Mouse (Mus musculus): ENCODE data around the gene Thsd7b. TPM values are rescaled to one million over a fixed set of nuclear protein-coding genes. Genes with fewer than 3 reads are reported as not detected.

Thsd7b gene
- total and polyA plus RNA-seq, 2 experiments from 2014 or later: 8.0 to 19.9 TPM

DNA sequence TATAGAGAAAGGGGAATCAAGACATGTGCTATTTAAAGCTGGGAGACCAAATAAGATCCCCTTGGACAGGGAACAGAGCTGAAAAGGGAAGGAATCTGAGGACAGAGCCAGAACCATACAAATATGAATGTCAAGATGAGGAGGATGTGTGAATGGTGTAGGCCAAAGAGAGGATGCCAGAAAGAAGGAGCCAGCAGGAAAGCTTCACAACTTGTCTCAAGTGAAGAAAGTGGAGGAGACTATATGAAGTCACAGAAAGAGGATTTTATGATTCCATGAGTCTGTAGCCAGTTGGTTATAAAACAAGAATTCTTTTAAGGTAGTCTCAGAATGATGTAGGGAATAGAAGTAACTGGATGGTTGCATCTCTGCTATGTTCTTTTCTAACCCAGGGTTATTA, 148.5 kb downstream of the Thsd7b start:
- DNase-seq (peak; percentile 6), ATAC-seq (peak; percentile 23; the same call in 1 of the 2 replicates)
- Histone ChIP-seq H3K27me3 (ENCODE audit: insufficient read depth, low read length) (no peaks in the 10 kb centered on the region), H3K36me3 (ENCODE audit: insufficient read depth) (no peaks in the 10 kb centered on the region), H3K4me2 (ENCODE audit: low read depth) (no peak overlapping the region), H3K4me1 (ENCODE audit: insufficient read depth) (no peaks in the 10 kb centered on the region), H3K9ac (no peak overlapping the region), H3K4me3 (ENCODE audit: low read depth, low read length) (no peak overlapping the region), H3K27ac (ENCODE audit: low read depth, low read length) (no peak overlapping the region), H3K9me3 (ENCODE audit: low read length) (no peaks in the 10 kb centered on the region)
- no peak for TF ChIP-seq CTCF (IDR thresholded peaks at IDR 0.05; ENCODE audit: low read depth)

GRCm38 (mm10) chr1:129464414-129464813, 191.3 kb downstream of the Thsd7b start:
- Histone ChIP-seq H3K27me3 (ENCODE audit: insufficient read depth, low read length) (no peaks in the 10 kb centered on the region), H3K36me3 (ENCODE audit: insufficient read depth) (no peaks in the 10 kb centered on the region), H3K9ac (no peak overlapping the region), H3K27ac (ENCODE audit: low read depth, low read length) (no peak overlapping the region), H3K4me1 (ENCODE audit: insufficient read depth) (no peaks in the 10 kb centered on the region), H3K4me3 (ENCODE audit: low read depth, low read length) (no peak overlapping the region), H3K4me2 (ENCODE audit: low read depth) (no peak overlapping the region), H3K9me3 (ENCODE audit: low read length) (no peaks in the 10 kb centered on the region)
- no peak for DNase-seq
- no peak for TF ChIP-seq CTCF (IDR thresholded peaks at IDR 0.05; ENCODE audit: low read depth)
- WGBS: 82% methylated on average over 2 of the region's 2 CpGs
- ATAC-seq: no peak

DNA sequence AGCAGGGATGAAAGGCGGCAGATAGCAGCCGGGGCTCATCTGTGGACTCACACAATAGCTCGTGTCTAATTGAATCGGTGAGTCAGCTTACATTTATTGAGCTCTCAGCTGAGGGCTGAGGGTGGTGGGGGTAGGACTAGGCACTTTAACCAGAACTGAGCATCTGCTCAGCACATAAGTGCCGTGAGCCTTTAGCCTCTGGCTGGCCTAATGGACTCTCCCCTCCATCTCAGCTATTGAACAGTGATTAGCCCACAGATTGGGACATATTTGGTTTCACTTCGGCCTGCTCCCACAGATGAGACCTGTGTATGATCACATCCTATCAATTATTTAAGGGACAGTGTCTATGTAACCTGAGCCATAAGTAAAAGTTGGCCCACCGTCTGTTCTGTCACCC, 200.4 kb downstream of the Thsd7b start:
- ATAC-seq: no peak; the same call in 1 of the 2 replicates
- DNase-seq: no peak
- Histone ChIP-seq H3K9me3 (ENCODE audit: low read length) (no peaks in the 10 kb centered on the region), H3K4me2 (ENCODE audit: low read depth) (no peak overlapping the region), H3K4me3 (ENCODE audit: low read depth, low read length) (no peak overlapping the region), H3K36me3 (ENCODE audit: insufficient read depth) (no peaks in the 10 kb centered on the region), H3K4me1 (ENCODE audit: insufficient read depth) (no peaks in the 10 kb centered on the region), H3K27ac (ENCODE audit: low read depth, low read length) (no peak overlapping the region), H3K27me3 (ENCODE audit: insufficient read depth, low read length) (no peaks in the 10 kb centered on the region), H3K9ac (no peak overlapping the region)
- 56% methylated on average over 7 of the region's 7 CpGs for WGBS
- no peak for TF ChIP-seq CTCF (IDR thresholded peaks at IDR 0.05; ENCODE audit: low read depth)

DNA sequence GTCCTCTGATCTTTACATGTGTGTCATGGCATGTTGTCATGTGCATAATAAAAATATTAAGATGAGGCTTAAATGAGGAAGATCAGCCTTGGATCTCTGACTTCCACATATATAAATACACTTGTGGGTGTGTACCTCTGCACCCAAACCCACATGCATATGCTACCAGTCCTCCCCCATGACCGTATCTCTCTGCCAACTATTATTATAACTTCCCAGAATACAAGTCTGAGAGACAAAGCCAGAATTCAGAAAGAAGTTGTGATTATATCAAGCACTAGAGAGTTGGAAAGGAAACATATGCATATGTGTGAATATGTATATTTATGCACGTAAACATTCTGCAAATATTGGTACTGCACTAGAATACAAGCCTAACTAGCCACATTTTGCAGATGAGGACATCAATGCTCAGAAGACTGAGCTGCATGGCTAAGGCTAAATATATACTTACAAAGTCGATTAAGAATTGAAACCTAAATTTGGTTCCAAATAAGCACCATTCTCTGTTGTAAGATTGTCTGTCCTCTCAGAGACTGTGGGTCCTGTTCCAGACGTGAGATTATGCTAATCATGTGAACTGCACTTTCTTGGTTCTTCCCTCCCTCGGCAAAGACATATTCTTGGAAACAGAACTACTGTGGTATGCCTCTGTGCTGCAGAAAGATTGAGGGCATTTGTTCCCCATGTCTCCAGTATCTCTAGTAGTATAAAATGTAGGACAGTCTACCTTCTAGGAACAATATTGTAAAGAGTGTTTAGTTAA, 211.3 kb downstream of the Thsd7b start:
- no peak overlapping the region for H3K4me3 ChIP-seq (ENCODE audit: low read depth, low read length)
- WGBS: 52% methylated on average over 5 of the region's 5 CpGs
- no peak overlapping the region for H3K9ac ChIP-seq
- no peaks in the 10 kb centered on the region for H3K27me3 ChIP-seq (ENCODE audit: insufficient read depth, low read length)
- H3K36me3 ChIP-seq (ENCODE audit: insufficient read depth): no peaks in the 10 kb centered on the region
- DNase-seq: peak; percentile 11
- H3K4me2 ChIP-seq (ENCODE audit: low read depth): no peak overlapping the region
- peak; percentile 20; the same call in 1 of the 2 replicates for ATAC-seq
- H3K4me1 ChIP-seq (ENCODE audit: insufficient read depth): no peaks in the 10 kb centered on the region
- H3K9me3 ChIP-seq (ENCODE audit: low read length): no peaks in the 10 kb centered on the region
- no peak for TF ChIP-seq CTCF (IDR thresholded peaks at IDR 0.05; ENCODE audit: low read depth)
- no peak overlapping the region for H3K27ac ChIP-seq (ENCODE audit: low read depth, low read length)

GRCm38 (mm10) chr1:129491136-129491535, 218.0 kb downstream of the Thsd7b start:
- H3K4me1 ChIP-seq (ENCODE audit: insufficient read depth): no peaks in the 10 kb centered on the region
- H3K4me3 ChIP-seq (ENCODE audit: low read depth, low read length): no peak overlapping the region
- DNase-seq (no peak), ATAC-seq (no peak)
- no peaks in the 10 kb centered on the region for H3K27me3 ChIP-seq (ENCODE audit: insufficient read depth, low read length)
- H3K4me2 ChIP-seq (ENCODE audit: low read depth): no peak overlapping the region
- H3K27ac ChIP-seq (ENCODE audit: low read depth, low read length): no peak overlapping the region
- H3K9ac ChIP-seq: no peak overlapping the region
- no peaks in the 10 kb centered on the region for H3K36me3 ChIP-seq (ENCODE audit: insufficient read depth)
- H3K9me3 ChIP-seq (ENCODE audit: low read length): no peaks in the 10 kb centered on the region
- 90% methylated on average over 3 of the region's 3 CpGs for WGBS
- TF ChIP-seq CTCF (IDR thresholded peaks at IDR 0.05; ENCODE audit: low read depth): 0 out of 2 replicates have a peak, but pooled peaks have one; percentile 11

- DNase-seq (no peak), ATAC-seq (no peak)
- Histone ChIP-seq H3K4me1 (ENCODE audit: insufficient read depth) (no peaks in the 10 kb centered on the region), H3K4me2 (ENCODE audit: low read depth) (no peak overlapping the region), H3K4me3 (ENCODE audit: low read depth, low read length) (no peak overlapping the region), H3K36me3 (ENCODE audit: insufficient read depth) (no peaks in the 10 kb centered on the region), H3K27me3 (ENCODE audit: insufficient read depth, low read length) (no peaks in the 10 kb centered on the region), H3K9me3 (ENCODE audit: low read length) (no peaks in the 10 kb centered on the region), H3K9ac (no peak overlapping the region), H3K27ac (ENCODE audit: low read depth, low read length) (no peak overlapping the region)
- TF ChIP-seq CTCF (IDR thresholded peaks at IDR 0.05; ENCODE audit: low read depth): no peak
- whole genome bisulfite sequencing: 88% methylated on average over 1 of the region's 1 CpGs
Measured at GRCm38 (mm10) chr1:129493929-129494328, 220.8 kb downstream of the Thsd7b start.

DNA sequence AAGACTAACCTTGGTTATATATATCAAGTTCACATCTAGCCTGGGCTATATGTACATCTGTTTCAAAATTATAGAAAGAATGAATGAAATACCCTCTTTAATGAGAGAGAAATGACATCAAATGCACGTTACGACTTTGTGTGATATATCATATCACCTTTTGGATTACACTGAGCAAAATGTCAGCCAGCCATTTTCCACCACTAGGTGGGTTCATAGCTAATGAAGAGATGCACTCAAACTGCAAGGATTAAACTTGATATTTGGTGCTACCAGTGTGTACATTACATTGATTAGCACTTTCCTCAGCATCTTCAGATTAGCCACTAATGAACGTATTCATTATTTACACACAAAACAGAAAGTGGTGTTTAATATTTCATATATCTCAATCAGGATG, 228.6 kb downstream of the Thsd7b start:
- DNase-seq (no peak), ATAC-seq (no peak)
- Histone ChIP-seq H3K4me2 (ENCODE audit: low read depth) (no peak overlapping the region), H3K36me3 (ENCODE audit: insufficient read depth) (no peaks in the 10 kb centered on the region), H3K4me1 (ENCODE audit: insufficient read depth) (no peaks in the 10 kb centered on the region), H3K27ac (ENCODE audit: low read depth, low read length) (no peak overlapping the region), H3K9ac (no peak overlapping the region), H3K9me3 (ENCODE audit: low read length) (no peaks in the 10 kb centered on the region), H3K4me3 (ENCODE audit: low read depth, low read length) (no peak overlapping the region), H3K27me3 (ENCODE audit: insufficient read depth, low read length) (no peaks in the 10 kb centered on the region)
- peak; percentile 43 for TF ChIP-seq CTCF (IDR thresholded peaks at IDR 0.05; ENCODE audit: low read depth)
- WGBS: 89% methylated on average over 3 of the region's 3 CpGs

All from forebrain, postnatal 0 days (tissue).